9 mouse cellular contexts compared by ENCODE assay signal in the genomic region with DNA sequence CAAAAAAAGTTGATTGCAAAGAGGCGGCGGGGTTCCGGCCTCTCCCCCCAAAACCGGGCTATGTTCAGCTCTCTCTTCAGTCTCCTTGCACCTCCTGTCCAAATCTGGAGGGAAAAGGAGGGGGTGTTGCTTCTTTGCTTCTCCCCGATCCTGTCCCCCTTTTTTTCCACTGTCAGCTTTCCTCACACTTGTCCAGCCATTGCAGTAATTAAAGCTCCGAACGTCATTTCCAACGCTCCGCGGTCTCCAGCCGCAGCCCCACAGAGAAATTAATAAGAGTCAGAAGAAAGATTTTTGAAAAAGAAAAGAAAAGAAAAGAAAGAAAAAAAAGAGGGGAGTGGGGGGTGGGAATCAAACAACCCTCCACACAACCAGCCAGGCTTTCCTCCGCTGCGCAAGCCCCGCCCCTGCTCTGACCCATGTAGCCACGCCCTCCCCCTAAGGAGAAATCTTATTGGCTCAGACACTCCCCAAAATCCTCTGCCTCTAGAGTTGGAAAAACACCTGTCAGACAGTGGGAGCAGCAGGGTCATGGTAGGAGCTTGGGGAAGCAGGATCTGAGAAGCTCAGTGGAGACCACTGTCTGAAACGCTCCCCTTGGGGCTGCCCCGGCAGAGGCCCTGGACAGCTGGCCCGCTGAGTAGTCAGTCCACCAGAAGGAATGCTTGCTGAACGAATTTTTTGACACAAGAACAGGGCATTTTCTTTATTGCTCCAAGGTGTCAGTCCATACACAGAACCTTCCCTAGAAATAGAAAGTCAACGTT. TPM values are rescaled to one million over a fixed set of nuclear protein-coding genes. Genes with fewer than 3 reads are reported as not detected.
DNase-seq lines count a peak whose midpoint lies in the region; ATAC-seq lines count a peak whose summit lies in the region.
"Had no signal": no experiment of that assay in that cellular context is flagged by ENCODE, and none has a peak within 500 bp of the region (broad histone marks: within the 10 kb centered on the region; RNA-seq: fewer than 3 reads in every experiment).

No protein-coding gene starts in this region.

- peak; percentile 59 for ATAC-seq in heart, embryonic 16.5 days (replicated peaks; ENCODE audit: extremely low read depth, insufficient read depth, low FRiP score)
- peak; percentile 36; the same call in 1 of the 2 replicates for ATAC-seq in liver, embryonic 13.5 days (ENCODE audit: low read depth)
- peak; percentile 64 for ATAC-seq in neural tube, embryonic 11.5 days (ENCODE audit: insufficient read depth, low FRiP score, low TSS enrichment)
- no peak for ATAC-seq in monocyte, adult 5-6 weeks (replicated peaks; ENCODE audit: insufficient number of reproducible peaks, low FRiP score, low TSS enrichment, poor library complexity, severe bottlenecking)

- peaks cover 5% of the 10 kb centered on the region for H3K4me1 ChIP-seq in heart, embryonic 16.5 days (ENCODE audit: control insufficient read depth, insufficient read depth, low read length)
- peaks cover 6% of the 10 kb centered on the region; the same call in 1 of the 2 replicates for H3K4me1 ChIP-seq in liver, embryonic 13.5 days (replicated peaks)
- peaks cover 6% of the 10 kb centered on the region for H3K4me1 ChIP-seq in neural tube, embryonic 11.5 days (ENCODE audit: control insufficient read depth, insufficient read depth, low read length)

- peak; percentile 37 to 40 for DNase-seq in left cerebral cortex, adult 18-20 months (ENCODE audit: low spot score in 2 of 2)
- DNase-seq in left cerebral cortex, adult 11 months (ENCODE audit: low spot score), result no peak
- peak; percentile 80 for DNase-seq in embryo, embryonic 10.5 days (ENCODE audit: low spot score)
- DNase-seq in kidney, postnatal 10 days, result peak; percentile 80
- DNase-seq in liver, embryonic 13.5 days, result no peak
- DNase-seq in neural tube, embryonic 11.5 days (ENCODE audit: low spot score), result peak; percentile 72

- H3K4me3 ChIP-seq in heart, embryonic 16.5 days (ENCODE audit: low read length), result peak overlapping the region; percentile 68
- H3K4me3 ChIP-seq in liver, embryonic 13.5 days (replicated peaks), result peak overlapping the region; percentile 55
- peak overlapping the region; percentile 77 for H3K4me3 ChIP-seq in neural tube, embryonic 11.5 days (ENCODE audit: low read depth, low read length)

- 0 out of 2 replicates have a peak, but pooled peaks cover 2% of the 10 kb centered on the region for H3K27me3 ChIP-seq in heart, embryonic 16.5 days (ENCODE audit: control insufficient read depth, insufficient read depth, low read length)
- H3K27me3 ChIP-seq in liver, embryonic 13.5 days, result peaks cover 62% of the 10 kb centered on the region
- 0 out of 2 replicates have a peak, but pooled peaks cover 4% of the 10 kb centered on the region for H3K27me3 ChIP-seq in neural tube, embryonic 11.5 days (ENCODE audit: control insufficient read depth, insufficient read depth, low read length)
- H3K27me3 ChIP-seq: CH12.LX had no signal

- peak overlapping the region; percentile 69 for H3K4me2 ChIP-seq in heart, embryonic 16.5 days (ENCODE audit: low read depth, low read length)
- peak overlapping the region; percentile 76 for H3K4me2 ChIP-seq in liver, embryonic 13.5 days
- H3K4me2 ChIP-seq in neural tube, embryonic 11.5 days (ENCODE audit: low read depth), result peak overlapping the region; percentile 97

- no peaks in the 10 kb centered on the region for H3K36me3 ChIP-seq in heart, embryonic 16.5 days (ENCODE audit: control insufficient read depth, insufficient read depth)
- H3K36me3 ChIP-seq in liver, embryonic 13.5 days, result no peaks in the 10 kb centered on the region
- no peaks in the 10 kb centered on the region for H3K36me3 ChIP-seq in neural tube, embryonic 11.5 days (ENCODE audit: control insufficient read depth, insufficient read depth, low read length)

- H3K9me3 ChIP-seq in heart, embryonic 16.5 days (replicated peaks; ENCODE audit: control insufficient read depth, low read length), result no peaks in the 10 kb centered on the region
- H3K9me3 ChIP-seq in liver, embryonic 13.5 days (replicated peaks), result no peaks in the 10 kb centered on the region
- H3K9me3 ChIP-seq in neural tube, embryonic 11.5 days (ENCODE audit: control insufficient read depth, low read length), result no peaks in the 10 kb centered on the region

- WGBS in heart, embryonic 16.5 days, result 3% methylated on average over 20 of the region's 20 CpGs
- 5% methylated on average over 20 of the region's 20 CpGs for WGBS in liver, embryonic 13.5 days (ENCODE audit: insufficient replicate concordance)
- 3% methylated on average over 20 of the region's 20 CpGs for WGBS in neural tube, embryonic 11.5 days

- H3K27ac ChIP-seq in heart, embryonic 16.5 days (ENCODE audit: low read length), result peak overlapping the region; percentile 99
- no peak overlapping the region for H3K27ac ChIP-seq in liver, embryonic 13.5 days
- no peak overlapping the region for H3K27ac ChIP-seq in neural tube, embryonic 11.5 days (ENCODE audit: low read depth, low read length)

- peak overlapping the region; percentile 88 for H3K9ac ChIP-seq in heart, embryonic 16.5 days (ENCODE audit: low read length)
- no peak overlapping the region for H3K9ac ChIP-seq in liver, embryonic 13.5 days
- peak overlapping the region; percentile 54 for H3K9ac ChIP-seq in neural tube, embryonic 11.5 days (ENCODE audit: low read length)

RNA-seq across cellular contexts. Expression of a gene that starts 0.5 kb away (rescaled TPM):
- 10 to 100 TPM; 55.2 to 59.5 TPM for total RNA-seq in left cerebral cortex, adult 18-20 months (2021)
- 5.9 and 6.2 TPM in 2 replicates for polyA plus RNA-seq in heart, embryonic 16.5 days (2015; fragmentation: Nextera tagmentation; extraction: Ambion mirVana)
- 0.07 TPM in 1 of 2 replicates, not detected in the other for polyA plus RNA-seq in liver, embryonic 13.5 days (2015; fragmentation: Nextera tagmentation; extraction: Ambion mirVana)
- 5.0 and 6.0 TPM in 2 replicates for polyA plus RNA-seq in neural tube, embryonic 11.5 days (2014; fragmentation: Nextera tagmentation; extraction: Ambion mirVana)
- not detected in 3 replicates for total RNA-seq in monocyte, adult 5-6 weeks (2017)
- total RNA-seq: CH12.LX had no signal

Comparison
In these comparisons a context has a peak if more than half of its experiments do, and no peak if none do; other contexts are left out.
1. DNase-seq: peak in left cerebral cortex, adult 18-20 months (2 of 2), embryo, embryonic 10.5 days (single experiment), kidney, postnatal 10 days (single experiment) and neural tube, embryonic 11.5 days (single experiment); none in left cerebral cortex, adult 11 months (single experiment) and liver, embryonic 13.5 days (single experiment).
2. Peak in every context shown above with its lines, with median percentiles within 50 percentile points of each other: H3K4me2 ChIP-seq and H3K4me3 ChIP-seq.